Mouse (Mus musculus): Measurements from ENCODE around the gene Scrn3.

GRCm38 (mm10) chr2:73268836-73269395 lies 43.5 kb upstream of the Scrn3 start:
- TF ChIP-seq CTCF (IDR thresholded peaks at IDR 0.05; ENCODE audit: extremely low read depth, insufficient read depth, insufficient read length, insufficient replicate concordance) = no peak
- no peak for TF ChIP-seq POLR2A (IDR thresholded peaks at IDR 0.05; ENCODE audit: low read depth, low read length)

Measured in spleen, adult 2 months (tissue).